Mouse (Mus musculus) G1E (cell line): ENCODE measurements at regions not wholly inside any gene's neighbourhood (a gene's known extent, or its start where the extent isn't known, plus 50 kb on each side); places are given as distances from the start of the nearest gene placed in this dataset.

Experiments
- CTCF ChIP-seq: IDR thresholded peaks from 2 replicates; pipeline ENCODE4 v1.5.1; 2012; ENCODE audit warnings: low read depth, low read length, inconsistent platforms, mixed read lengths
- GATA1 ChIP-seq: IDR thresholded peaks from 2 replicates; pipeline ENCODE4 v1.6.1; 2012; ENCODE audit warnings: borderline replicate concordance, low read length, inconsistent platforms, mixed read lengths
- POLR2AphosphoS5 ChIP-seq: IDR thresholded peaks from 2 replicates; pipeline ENCODE4 v1.6.1; 2012; ENCODE audit warnings: low read depth, low read length, inconsistent platforms; ENCODE audit not compliant: insufficient replicate concordance
- TAL1 ChIP-seq: conservative IDR thresholded peaks from 2 replicates; pipeline ENCODE4 v1.6.1; 2012; ENCODE audit warnings: low read depth, low read length, inconsistent platforms, mixed read lengths

DNA sequence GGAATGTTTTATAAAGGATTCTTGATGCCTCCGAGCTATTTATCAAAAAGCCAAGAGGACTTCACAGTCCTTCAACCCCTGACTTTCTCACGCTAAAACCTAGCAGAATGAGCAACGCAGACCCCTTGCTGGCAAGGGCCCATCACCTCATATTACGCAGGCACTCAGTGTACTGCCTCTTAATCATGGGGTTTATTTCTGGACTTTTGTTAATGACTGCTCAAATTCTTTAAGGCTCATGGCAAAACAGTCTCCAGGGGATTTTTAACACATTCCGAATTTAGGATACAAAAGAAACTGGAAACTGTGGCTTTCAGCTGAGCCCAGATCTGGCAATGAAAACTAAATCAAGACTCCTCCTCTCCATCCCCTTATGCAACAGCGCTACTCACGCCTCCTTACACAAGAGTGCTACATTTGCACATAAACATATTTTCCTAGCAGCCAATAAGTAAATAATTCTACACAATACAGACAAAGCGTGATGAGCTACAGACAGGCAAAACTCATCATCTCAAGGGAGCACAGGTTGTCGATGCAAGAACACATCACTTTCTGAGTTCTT lies 492.0 kb upstream of the Id4 start:
- TF ChIP-seq CTCF, result no peak
- no peak for TF ChIP-seq POLR2AphosphoS5
- TF ChIP-seq GATA1, result no peak
- no peak for TF ChIP-seq TAL1
